Mouse (Mus musculus): Measurements from ENCODE around the gene Cenpb.

- TF ChIP-seq CTCF (IDR thresholded peaks at IDR 0.05; ENCODE audit: extremely low read depth, insufficient read depth, insufficient read length, insufficient replicate concordance) (no peak), POLR2A (IDR thresholded peaks at IDR 0.05; ENCODE audit: low read depth, low read length) (no peak)
Observed at GRCm38 (mm10) chr2:131129836-131130235, 50.0 kb downstream of the Cenpb start.
